Mouse (Mus musculus): ENCODE results near the gene Sgca.

DNA sequence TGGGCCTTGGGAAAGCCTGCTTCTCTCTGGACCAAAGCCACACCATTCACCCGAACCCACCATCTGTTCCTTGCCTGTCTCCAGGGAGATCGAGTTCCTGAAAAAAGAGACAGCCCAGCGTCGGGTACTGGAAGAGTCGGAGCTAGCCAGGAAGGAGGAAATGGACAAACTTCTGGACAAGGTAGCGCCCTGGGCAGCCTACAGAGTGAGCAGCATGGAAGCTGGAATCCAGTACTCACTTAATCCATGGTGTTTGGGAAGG lies 28.7 kb upstream of the Sgca start:
- TF ChIP-seq POLR2A (IDR thresholded peaks at IDR 0.05; ENCODE audit: insufficient read depth, low read depth, low read length) (no peak), CTCF (IDR thresholded peaks at IDR 0.05) (no peak)

All from heart, adult 2 months (tissue).